Mouse (Mus musculus) thymus, postnatal 36 days (tissue): ENCODE results near the gene Pif1.

ENCODE experiments used
- DNase-seq, 2 experiments: peaks; one replicate each; pipeline ENCODE4 v3.0.0; 2022; ENCODE audit warnings: mixed read lengths in 2 of 2

Gene Pif1

DNA sequence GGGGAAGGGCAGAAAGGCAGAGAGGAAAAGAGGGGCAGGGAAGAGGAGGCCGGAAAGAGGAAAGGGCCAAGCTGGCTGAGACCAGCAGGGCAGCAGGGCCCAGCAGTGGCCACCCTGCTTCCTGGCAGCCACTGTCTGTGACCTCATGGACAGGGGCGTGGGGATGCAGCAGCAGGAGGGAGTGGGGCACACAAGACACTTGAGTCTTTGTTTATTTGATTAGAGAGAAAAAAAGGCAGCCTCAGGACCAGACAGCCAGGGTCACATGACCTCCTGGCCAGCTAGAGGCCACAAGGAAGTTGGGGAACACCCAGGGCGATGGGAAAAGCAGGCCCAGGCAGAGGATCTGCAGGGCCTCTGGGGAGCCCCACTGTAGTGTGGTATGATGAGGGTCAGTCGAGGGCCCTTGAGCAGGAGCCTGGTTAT lies 24.9 kb upstream of the Pif1 start:
- DNase-seq: no peak

DNA sequence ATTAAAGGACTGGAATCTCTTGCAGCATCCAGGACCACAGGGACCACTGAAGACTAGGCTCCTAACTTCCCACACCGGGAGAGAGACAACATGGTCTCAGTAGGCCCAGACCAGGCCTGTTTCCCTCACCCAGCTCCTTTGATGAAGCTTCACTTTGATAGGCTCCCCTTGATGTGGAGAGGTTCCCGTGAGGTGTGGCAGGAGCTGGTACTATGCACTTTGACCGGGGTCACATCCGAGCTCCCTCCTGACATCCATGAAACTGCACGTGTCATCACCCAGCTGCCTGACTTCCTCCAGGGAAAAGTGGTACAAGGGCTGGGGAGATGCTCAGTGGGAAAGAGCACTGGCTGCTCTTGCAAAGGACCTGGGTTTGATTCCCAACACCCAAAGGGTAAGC lies 23.9 kb upstream of the Pif1 start:
- DNase-seq: no peak

DNA sequence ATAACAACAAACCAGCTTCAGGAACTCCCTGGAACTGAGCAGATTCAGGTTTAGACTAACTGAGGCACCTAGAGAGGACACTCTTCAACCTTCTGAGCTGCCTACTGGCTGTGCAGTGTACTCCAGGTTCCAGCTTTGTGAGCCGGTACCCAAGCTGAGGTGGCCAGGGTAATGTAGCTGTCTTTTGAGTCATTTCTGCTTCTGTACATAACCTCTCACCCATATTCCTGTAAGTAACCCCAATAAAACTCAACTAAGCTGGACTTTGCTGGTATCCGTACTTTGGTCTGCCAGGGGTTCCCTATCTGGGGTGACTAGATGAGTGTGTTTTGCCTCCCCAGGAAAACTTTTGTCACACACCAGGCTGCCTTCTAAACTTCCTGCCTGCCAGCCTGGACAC lies 22.3 kb upstream of the Pif1 start:
- DNase-seq: no peak

DNA sequence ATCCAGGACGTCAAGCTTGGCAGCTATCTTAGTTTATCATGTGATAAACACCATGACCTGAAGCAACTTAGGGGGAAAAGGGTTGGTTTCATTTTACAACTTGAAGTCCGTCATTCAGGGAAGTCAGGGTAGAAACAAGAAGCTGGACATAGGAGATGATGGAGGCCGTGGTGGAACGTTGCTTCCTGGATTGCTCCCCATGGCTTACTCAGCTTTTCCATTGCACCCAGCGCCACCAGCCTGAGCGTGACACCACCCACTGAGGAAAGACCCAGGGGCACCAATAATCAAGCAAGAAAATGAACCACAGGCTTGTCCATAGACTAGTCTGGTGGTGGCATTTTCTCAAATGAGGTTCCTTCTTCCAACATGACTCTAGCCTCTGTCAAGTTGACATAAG lies 18.2 kb upstream of the Pif1 start:
- DNase-seq: no peak

DNA sequence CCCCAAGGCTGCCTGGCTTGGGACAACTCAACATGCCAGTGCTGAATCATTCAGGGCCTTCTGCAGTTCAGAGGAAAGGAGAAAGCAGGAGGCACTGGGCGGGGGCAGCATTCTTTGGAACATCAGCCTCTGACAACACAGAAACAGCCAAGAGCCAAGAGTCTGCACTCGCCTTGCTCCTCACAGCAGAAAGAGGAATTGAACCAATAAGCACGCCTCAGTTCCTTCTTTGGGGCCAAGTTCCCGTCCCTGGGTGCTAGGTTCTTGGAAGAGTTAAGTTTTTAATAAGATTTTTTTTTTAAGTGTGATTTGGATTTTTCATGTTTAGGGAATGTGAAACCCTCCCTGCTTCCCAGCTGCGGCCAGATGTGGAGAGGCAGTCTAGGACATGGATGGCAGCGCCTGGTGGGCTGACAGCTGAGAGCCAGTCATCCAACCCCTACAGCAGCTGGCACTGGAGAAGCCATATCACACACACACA lies 17.4 kb upstream of the Pif1 start:
- DNase-seq: no peak

DNA sequence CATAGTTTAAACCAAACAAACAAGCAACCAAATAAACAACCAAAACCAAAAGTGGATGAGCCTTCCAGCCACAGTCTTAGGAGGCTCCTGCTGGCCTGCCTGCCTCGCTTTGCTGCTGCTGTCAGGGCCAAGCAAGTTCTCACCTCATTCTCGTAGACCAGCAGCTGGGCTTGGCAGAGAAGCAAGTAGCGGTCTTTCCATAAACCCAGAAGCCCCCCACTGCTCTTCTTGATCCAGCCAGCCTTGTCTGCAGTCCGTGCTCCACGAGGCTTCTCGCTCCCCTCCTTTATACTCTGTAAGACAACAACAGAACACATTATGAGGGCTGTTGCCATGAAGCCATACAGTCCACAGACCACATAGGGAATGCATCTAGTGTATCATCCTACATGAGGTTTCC lies 14.1 kb upstream of the Pif1 start:
- no peak for DNase-seq

DNA sequence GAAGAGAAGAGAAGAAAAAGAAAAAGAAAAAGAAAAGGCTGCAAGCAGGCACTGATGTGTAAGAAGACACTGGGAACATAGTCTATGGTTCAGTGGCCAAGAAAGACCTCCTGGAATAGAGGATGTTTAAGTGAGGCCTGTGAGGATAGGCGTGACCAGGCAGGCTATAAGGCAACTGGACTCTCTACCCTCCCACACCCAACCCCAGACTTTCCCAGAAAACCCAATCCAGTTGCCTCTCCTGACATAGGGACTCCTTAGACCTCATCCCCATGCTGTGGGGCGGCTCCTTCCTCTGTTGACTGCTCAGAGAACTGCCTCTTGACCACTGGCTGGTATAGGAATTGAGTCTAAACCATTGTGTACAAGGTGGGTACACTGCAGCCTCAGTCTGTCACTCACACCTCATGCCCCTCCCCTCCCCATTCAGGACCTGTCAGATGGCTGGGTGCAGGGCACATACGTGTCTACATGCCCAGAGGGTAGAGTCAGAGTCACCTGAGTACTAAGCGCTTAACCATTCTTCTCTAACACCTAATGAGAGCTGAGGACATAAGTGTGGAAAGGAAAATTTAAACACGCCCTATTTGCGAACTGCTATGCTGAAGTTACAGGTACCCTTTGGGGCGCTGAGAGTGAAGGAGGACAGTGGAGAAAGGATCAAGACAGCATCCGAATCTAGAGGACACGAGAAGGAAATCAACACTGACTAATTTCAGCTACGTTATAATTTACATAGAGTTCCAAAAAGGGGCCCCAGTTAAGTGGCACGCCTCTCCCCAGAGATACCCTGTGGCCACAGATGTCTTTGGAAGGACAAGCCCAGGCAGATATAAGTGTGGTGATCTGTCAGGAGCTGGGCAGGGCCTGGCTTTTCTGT lies 12.2 kb upstream of the Pif1 start:
- DNase-seq: no peak

DNA sequence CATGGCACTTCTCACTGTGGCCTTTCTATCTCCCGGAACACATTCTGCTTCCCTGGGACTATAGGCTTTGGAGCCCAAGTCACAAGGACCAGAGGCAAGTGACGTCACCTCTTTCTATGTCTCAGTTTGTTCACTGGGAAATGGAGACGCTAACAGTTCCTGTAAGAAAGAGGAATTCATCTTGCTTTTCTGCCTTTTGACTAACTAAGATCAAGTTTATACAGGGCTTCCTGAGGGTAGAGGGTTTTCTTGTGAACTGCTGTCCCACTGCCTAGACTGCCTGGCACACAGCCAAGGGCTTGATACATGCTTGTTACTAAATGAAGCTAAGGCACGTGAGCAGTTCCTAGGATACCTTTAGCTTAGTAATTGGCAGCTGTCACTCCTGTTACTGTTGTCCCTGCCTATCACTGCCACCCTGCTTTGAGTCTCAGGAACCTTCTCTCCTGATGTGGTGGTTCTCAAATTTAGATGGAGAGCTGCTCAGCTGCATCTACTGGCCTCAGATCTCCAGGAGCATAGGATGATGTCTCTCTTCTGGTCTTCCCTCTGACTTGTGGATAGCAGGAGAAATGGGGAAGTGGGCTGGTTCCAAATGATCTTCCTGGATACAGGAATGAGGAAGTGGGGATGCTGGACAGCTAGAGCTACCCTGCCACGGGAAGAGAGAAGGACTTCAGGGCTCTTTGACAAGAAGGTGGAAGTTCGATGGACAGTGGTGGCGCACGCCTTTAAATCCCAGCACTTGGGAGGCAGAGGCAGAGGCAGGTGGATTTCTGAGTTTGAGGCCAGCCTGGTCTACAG lies 11.4 kb upstream of the Pif1 start:
- DNase-seq: no peak

DNA sequence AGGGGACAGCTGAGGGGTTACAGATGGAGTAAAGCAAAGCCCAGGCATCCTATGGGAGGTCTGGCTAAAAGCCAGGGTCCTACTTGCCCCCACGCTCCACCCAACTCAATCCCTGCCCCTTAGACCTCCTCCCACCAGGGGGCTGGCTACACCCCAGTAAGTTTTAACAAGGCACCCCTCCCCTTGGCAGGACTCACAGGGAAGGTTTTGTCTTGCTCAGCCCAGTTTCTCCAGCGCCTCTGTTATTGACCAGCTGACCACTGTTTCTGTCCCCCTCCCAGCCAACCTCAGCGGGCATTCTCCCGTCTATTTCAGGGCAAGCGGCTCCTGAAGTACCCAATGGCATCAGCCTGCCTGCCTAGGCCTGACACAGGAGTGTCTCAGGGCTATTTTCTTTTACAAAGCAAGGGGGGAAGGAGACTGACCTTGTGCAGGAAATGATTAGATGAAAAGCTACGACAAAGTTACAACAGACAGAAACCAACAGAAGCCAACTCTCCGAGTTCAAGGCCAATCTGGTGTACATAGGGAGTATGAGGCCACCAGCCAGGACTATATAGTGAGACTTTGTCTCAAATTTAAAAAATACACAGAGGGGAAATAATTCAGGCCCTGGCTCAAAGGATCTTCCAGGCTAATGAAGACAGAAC lies 10.0 kb upstream of the Pif1 start:
- no peak for DNase-seq

DNA sequence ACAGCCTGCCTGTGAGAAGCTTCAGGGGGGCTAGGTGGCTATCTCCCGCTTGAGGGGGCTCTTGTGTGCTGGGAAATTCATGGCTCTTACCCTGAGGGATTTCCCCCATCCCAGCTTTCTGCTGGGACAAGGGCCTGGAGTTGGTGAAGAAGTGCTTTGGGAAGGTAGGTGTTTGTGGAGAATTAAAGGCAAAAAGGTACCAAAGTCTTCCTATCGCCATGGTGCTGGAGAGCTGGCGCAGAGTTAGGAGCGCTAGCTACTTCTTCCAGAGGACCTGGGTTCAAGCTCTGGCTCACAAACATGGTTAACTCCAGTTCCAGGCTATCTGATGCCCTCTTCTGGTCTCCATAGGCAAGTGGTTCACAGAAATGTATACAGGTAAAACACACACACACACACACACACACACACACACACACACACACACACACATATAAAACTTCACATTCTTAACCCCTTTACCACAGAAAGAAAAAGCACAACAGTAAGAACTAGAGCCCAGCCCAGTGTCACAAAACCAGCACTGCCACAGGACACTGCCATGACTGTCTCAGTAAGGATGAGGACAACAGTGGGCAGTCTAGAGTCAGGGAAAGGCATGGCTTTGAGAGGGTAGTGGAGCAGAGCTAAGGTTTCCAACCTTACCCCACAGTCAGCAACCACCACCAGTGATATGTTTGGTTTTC lies 9.3 kb upstream of the Pif1 start:
- no peak for DNase-seq

DNA sequence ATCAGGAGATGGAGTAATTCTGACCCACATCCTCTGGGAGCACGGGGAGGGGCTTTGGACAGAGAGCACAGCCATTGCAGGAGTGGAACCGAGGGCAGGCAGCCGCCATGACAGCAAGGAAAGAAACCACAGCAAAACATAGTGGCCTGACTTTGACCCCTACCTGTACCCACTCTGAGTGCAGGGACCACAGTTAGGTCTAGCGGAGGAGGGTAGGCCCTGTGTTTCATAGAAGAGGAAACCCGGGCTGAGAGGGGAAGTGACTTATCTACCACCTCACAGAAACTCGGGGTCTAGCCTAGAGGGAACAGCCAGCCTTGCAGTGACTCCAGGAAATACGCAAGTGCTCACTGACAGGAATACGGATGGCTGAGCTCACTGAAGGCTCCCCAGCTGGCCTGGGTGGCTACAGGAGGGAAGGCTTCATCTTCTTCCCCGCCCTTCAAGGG lies 8.1 kb upstream of the Pif1 start:
- DNase-seq: peak; percentile 35 to 52

DNA sequence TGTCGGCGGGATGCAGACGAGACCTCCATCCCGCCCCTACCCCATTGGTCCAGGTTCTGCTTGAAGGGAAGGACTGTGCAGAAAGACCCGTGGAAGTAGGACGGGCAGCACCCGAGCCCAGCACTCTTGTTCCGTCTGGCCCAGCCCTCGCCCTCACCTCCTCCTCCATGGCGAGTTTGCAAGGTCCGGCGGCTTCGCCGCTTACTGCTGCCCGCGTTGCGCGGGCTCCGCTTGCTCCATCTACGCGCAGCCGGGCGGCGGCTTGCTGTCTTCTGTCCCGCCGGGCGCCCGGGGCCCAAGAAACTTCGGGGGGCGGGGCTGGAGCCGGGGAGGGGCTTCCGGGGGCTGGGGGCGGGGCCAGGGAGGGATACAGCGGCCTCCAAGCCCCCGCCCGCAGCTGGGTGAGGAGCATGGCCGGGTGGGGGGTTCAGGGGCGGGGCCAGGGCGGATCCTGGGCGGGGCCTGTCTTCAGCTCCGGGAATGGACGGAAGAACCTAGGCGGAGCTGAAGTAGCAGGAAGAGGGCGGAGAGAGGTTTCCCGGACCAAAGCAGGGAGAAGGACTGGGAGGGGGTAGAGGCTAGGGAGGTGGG lies 7.1 kb upstream of the Pif1 start, which contains the start of gene Plekho2:
Plekho2 (minus strand) TSS at position 260 of the 591 bp plus-strand sequence.
- peak; percentile 94 to 96 for DNase-seq

DNA sequence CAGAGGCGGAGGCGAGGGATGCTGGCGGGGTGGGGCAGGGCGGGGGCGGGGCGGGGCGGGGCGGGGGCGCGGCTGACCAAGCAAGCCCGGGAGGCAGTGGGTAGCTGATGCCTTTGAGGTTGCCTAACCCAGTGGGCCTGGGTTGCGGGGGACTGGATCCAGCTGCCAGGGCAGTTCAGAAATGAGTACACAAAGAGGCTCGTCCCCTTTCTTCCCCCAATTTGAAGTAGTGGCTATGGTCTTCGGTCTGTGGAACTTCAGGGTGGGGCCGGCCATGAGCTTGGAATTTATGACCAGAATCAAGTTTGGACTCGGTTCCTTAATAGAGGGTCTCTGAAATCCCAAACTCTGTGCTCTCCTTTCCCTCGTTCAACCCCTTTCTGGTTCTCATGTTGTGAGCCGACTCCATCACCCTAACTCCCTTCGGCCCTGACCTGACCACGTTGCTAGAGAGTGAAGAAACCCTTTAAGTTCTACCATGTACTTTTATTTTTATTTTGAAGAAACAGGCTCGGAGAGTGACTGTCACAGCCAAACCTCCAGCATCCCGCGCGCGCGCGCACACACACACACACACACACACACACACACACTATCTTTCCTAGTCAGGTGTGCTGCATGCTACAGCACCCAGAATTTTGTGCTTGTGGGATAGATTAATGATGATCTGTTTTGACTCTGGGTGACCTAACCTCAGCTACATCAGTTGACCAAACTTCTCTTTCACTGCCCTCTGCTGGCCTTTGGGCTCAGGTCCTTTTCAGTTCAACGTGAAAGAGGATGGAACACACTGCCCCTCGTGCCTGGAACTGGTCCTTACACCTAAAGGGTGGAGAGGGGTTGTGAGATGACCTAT lies 6.3 kb upstream of the Pif1 start:
- DNase-seq: peak; percentile 84 to 85

DNA sequence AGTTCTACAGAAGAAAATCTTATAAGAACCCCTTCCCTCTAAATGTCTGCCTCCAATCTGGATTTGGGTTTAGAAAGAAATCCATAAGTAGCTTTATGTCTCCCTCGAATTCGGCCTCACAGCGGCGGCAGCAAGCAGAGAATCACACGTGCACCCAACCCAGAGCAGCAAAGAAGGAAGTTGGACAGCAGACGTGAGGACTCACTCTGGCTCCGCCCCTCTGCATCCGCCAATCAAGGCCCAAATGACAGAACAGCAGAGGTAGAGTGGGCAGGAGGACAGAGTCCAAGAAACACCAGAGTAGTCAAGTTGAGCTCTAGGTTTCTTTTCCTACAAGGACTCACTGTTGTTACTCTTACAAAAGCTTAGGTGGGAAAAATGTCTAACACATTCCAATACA lies 3.9 kb upstream of the Pif1 start:
- DNase-seq: peak; percentile 51 to 67

DNA sequence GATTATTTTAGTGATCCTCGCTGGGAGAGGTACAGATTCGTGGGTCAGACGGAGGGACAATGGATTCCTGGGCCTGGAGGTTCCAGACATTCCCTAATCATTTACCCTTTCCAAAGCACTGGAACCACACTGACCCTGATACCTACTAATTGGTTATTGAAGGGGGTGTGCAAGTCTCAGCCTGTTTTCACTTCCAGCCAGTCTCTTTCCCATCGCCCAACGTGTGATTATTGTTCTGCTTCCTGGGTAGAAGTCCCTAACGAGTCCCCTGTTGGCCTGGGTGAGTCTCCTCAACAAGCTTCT lies 261 bp downstream of the Pif1 start:
- DNase-seq: no peak

DNA sequence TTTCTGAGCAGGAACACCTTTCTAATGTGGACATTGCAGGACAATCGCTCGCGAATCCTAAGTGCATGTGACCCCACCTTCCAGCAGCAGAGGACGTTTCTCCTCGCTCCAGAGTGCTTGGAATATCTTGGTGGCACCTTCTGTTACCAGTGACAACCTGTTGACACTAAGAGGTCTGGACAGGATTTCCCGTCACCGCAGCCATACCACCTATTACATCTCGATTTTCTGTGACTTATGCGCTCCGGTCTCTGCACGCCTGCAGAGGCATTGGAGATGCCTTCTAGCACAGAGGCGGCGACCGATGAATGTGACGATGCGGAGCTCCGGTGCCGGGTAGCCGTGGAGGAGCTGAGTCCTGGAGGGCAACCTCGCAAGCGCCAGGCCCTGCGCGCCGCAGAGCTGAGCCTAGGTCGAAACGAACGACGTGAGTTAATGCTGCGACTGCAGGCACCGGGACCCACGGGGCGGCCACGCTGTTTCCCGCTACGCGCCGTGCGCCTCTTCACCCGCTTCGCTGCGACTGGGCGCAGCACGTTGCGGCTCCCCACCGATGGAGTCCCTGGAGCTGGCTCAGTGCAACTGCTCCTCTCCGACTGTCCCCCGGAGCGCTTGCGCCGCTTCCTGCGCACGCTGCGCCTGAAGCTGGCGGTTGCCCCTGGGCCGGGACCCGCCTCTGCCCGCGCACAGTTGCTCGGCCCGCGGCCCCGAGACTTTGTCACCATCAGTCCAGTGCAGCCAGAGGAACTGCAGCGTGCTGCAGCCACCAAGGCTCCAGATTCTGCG lies 806 bp downstream of the Pif1 start:
- peak; percentile 38 to 46 for DNase-seq

DNA sequence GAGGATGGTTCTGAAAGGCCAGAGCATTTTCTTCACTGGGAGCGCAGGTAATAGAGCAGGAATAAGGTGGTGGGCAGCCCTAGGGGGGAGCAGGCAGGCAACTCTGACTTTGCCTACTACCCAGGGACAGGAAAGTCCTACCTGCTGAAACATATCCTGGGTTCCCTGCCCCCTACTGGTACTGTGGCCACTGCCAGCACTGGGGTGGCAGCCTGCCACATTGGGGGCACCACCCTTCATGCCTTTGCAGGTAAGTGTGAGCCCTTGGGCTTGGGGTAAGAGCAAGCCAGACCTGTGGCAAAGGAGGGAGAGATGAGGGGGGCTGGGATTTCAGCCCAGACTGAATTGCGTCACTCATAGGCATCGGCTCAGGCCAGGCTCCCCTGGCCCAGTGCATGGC lies 2.1 kb downstream of the Pif1 start:
- no peak for DNase-seq

DNA sequence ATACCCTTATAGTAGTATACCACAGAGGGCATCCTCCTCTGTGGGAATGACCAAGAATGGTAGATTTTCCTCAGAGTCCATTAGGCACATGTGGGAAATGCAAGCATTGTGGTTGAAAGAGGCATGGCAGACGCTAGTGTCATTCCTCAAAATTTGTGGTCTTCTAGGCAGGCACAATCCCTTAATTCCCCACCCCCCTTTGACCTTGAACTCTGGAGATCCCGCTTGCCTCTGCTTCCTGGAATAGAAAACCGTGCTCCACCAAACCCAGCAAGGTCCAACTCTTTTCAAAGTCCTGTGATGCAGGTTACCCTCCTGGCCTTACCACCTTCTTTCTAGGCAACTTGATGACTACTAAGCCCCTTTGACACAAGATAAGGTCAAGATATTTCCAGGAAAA lies 5.8 kb downstream of the Pif1 start:
- DNase-seq: no peak

DNA sequence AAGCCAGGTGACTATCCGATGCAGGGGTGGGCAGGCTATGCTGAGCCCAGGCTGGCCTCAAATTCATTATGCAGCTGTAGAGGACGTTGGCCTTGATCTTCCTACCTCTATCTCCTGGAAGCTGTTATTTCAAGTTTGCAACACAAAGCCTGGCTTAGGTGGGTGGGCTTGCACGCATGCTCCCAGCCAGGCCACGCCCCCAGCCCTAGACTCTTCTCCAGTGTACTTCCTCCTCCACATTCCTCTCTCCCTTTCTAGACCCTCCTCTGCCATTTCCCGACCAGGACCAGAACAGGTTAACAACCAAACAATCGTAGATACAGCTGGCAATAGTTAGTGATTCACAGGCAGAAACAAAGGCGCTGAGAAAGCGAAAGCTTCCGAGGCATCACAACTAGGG lies 6.6 kb downstream of the Pif1 start:
- DNase-seq: no peak

DNA sequence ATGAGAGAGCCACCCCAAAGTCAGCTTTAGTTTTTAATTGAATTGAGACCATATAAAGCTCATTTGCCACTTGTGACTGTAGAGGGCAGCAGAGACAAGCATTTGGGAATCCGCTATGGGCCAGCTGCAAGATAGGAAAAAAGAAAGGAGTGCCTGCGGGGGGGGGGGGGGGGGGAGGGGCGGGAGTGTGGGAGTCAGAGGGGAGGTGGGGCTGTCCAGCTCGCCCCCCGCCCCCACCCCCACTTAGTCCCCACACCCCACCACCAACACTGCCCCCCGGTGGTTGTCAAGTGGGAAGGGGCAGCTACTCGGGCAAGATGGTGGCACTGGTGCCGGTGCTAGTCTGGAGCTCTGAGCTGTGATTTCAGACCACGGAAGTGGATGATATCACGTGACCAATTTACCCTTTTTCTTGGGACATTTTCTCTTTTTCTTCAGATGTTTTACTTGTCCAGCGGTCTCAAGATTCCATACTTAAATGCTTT lies 11.8 kb downstream of the Pif1 start:
- peak; percentile 31 to 44 for DNase-seq
